Mouse (Mus musculus) CH12.LX (cell line): ENCODE measurements around the gene Phc2. TPM values are rescaled to one million over a fixed set of nuclear protein-coding genes. Genes with fewer than 3 reads are reported as not detected.

Experiments used
- DNase-seq: peaks from one replicate; pipeline ENCODE4 v3.0.0-alpha.2; 2013; ENCODE audit errors: extremely low read depth
- H3K27ac ChIP-seq: 2 replicates; pipeline ENCODE4 v1.5.1; 2012; ENCODE audit warnings: low read depth, mild to moderate bottlenecking, control low read depth, moderate library complexity; ENCODE audit not compliant: insufficient read depth
- H3K27me3 ChIP-seq: replicated peaks from 2 replicates; pipeline ENCODE3; 2012; ENCODE audit warnings: inconsistent platforms
- H3K36me3 ChIP-seq, 2 experiments: replicated peaks in 1 of 2; 2 replicates each; pipeline versions ENCODE3 to v1.6.1; 2012; ENCODE audit warnings: inconsistent platforms in 1 of 2, low read length in 1 of 2, mild to moderate bottlenecking in 1 of 2, mixed read lengths in 1 of 2, moderate library complexity in 1 of 2; ENCODE audit not compliant: control insufficient read depth in 1 of 2, insufficient read depth in 1 of 2
- H3K4me1 ChIP-seq, 2 experiments: 2 replicates each; pipeline ENCODE4 v1.6.1; 2012; ENCODE audit warnings: inconsistent platforms in 1 of 2, moderate library complexity in 1 of 2; ENCODE audit not compliant: insufficient read depth in 2 of 2, control insufficient read depth in 1 of 2
- H3K4me2 ChIP-seq: 2 replicates; pipeline ENCODE4 v1.6.1; 2012; ENCODE audit warnings: low read depth, mild to moderate bottlenecking, control low read depth; ENCODE audit not compliant: poor library complexity, insufficient read depth, severe bottlenecking
- H3K4me3 ChIP-seq, 3 experiments: fragments of 150-350 bp in 1 of 3; sonication (generic) in 1 of 3; replicated peaks in 1 of 3; 2 replicates each; pipeline versions ENCODE3 to v1.5.1; 2011 to 2012; ENCODE audit warnings: low read depth in 2 of 3, low read length in 2 of 3, mild to moderate bottlenecking in 2 of 3, moderate library complexity in 2 of 3, control low read depth in 1 of 3, improper control_type of control experiment in 1 of 3, inconsistent platforms in 1 of 3, mixed read lengths in 1 of 3; ENCODE audit not compliant: poor library complexity in 1 of 3
- H3K79me2 ChIP-seq: replicated peaks from 2 replicates; pipeline ENCODE4 v1.6.1; 2012; ENCODE audit warnings: mild to moderate bottlenecking, moderate library complexity; ENCODE audit not compliant: control insufficient read depth, poor library complexity, insufficient read depth, severe bottlenecking; ENCODE audit errors: extremely low read depth
- H3K9ac ChIP-seq: 2 replicates; pipeline ENCODE4 v1.6.1; 2012; ENCODE audit warnings: low read depth, mild to moderate bottlenecking, control low read depth, moderate library complexity; ENCODE audit not compliant: insufficient read depth
- H3K9me3 ChIP-seq: replicated peaks from 2 replicates; pipeline ENCODE3; 2012; ENCODE audit warnings: low read length, inconsistent platforms, mixed read lengths
- BHLHE40 ChIP-seq: IDR thresholded peaks from 2 replicates; pipeline ENCODE4 v1.6.1; 2011; ENCODE audit warnings: mild to moderate bottlenecking, low read depth, low read length, improper control_type of control experiment
- CHD1 ChIP-seq: IDR thresholded peaks from 2 replicates; pipeline ENCODE4 v1.6.1; 2012; ENCODE audit warnings: low read depth, low read length, improper control_type of control experiment, inconsistent platforms
- CHD2 ChIP-seq: IDR thresholded peaks from 2 replicates; pipeline ENCODE4 v1.6.1; 2011; ENCODE audit warnings: low read length, improper control_type of control experiment
- CTCF ChIP-seq, 2 experiments: IDR thresholded peaks in 1 of 2; conservative IDR thresholded peaks in 1 of 2; 2 replicates each; pipeline ENCODE4 v1.5.1; 2011 to 2012; ENCODE audit warnings: low read depth in 2 of 2, low read length in 2 of 2, improper control_type of control experiment in 1 of 2, inconsistent platforms in 1 of 2, mild to moderate bottlenecking in 1 of 2, moderate library complexity in 1 of 2
- E2F4 ChIP-seq: IDR thresholded peaks from 2 replicates; pipeline ENCODE4 v1.6.1; 2011; ENCODE audit warnings: low read depth, low read length, improper control_type of control experiment; ENCODE audit not compliant: insufficient replicate concordance
- ELF1 ChIP-seq: IDR thresholded peaks from 2 replicates; pipeline ENCODE4 v1.6.1; 2014; ENCODE audit warnings: low read depth, mild to moderate bottlenecking, inconsistent platforms, low read length, improper control_type of control experiment
- EP300 ChIP-seq: IDR thresholded peaks from 2 replicates; pipeline ENCODE4 v1.6.1; 2011; ENCODE audit warnings: low read length, improper control_type of control experiment
- ETS1 ChIP-seq: conservative IDR thresholded peaks from 2 replicates; pipeline ENCODE4 v1.6.1; 2012; ENCODE audit warnings: low read depth, mild to moderate bottlenecking, inconsistent platforms, low read length, improper control_type of control experiment, moderate library complexity
- GABPA ChIP-seq: IDR thresholded peaks from 2 replicates; pipeline ENCODE4 v1.6.1; 2012; ENCODE audit warnings: low read depth, low read length, improper control_type of control experiment, inconsistent platforms; ENCODE audit not compliant: insufficient replicate concordance
- HCFC1 ChIP-seq: IDR thresholded peaks from 2 replicates; pipeline ENCODE4 v1.6.1; 2012; ENCODE audit warnings: low read depth, mild to moderate bottlenecking, inconsistent platforms, low read length, improper control_type of control experiment
- IRF4 ChIP-seq: IDR thresholded peaks from 2 replicates; pipeline ENCODE4 v1.6.1; 2014; ENCODE audit warnings: low read depth, mild to moderate bottlenecking, inconsistent platforms, low read length, improper control_type of control experiment
- JUN ChIP-seq: IDR thresholded peaks from 2 replicates; pipeline ENCODE4 v1.6.1; 2011; ENCODE audit warnings: low read depth, mild to moderate bottlenecking, low read length, improper control_type of control experiment, moderate library complexity; ENCODE audit not compliant: insufficient read depth
- JUND ChIP-seq: conservative IDR thresholded peaks from 2 replicates; pipeline ENCODE4 v1.6.1; 2011; ENCODE audit warnings: low read depth, low read length, improper control_type of control experiment
- KAT2A ChIP-seq: IDR thresholded peaks from 2 replicates; pipeline ENCODE4 v1.6.1; 2012; ENCODE audit warnings: low read length, improper control_type of control experiment, inconsistent platforms; ENCODE audit not compliant: insufficient replicate concordance
- MAFK ChIP-seq: IDR thresholded peaks from 2 replicates; pipeline ENCODE4 v1.6.1; 2011; ENCODE audit warnings: low read length, improper control_type of control experiment; ENCODE audit not compliant: insufficient replicate concordance
- MAX ChIP-seq: IDR thresholded peaks from 2 replicates; pipeline ENCODE4 v1.6.1; 2011; ENCODE audit warnings: low read length, improper control_type of control experiment
- MAZ ChIP-seq: IDR thresholded peaks from 2 replicates; pipeline ENCODE4 v1.6.1; 2012; ENCODE audit warnings: low read depth, mild to moderate bottlenecking, inconsistent platforms, low read length, improper control_type of control experiment, moderate library complexity
- MEF2A ChIP-seq: IDR thresholded peaks from 2 replicates; pipeline ENCODE4 v1.6.1; 2014; ENCODE audit warnings: low read depth, mild to moderate bottlenecking, inconsistent platforms, low read length, improper control_type of control experiment, borderline replicate concordance
- MXI1 ChIP-seq: IDR thresholded peaks from 2 replicates; pipeline ENCODE4 v1.6.1; 2011; ENCODE audit warnings: mild to moderate bottlenecking, low read depth, low read length, improper control_type of control experiment
- MYC ChIP-seq: IDR thresholded peaks from 2 replicates; pipeline ENCODE4 v1.6.1; 2011; ENCODE audit warnings: low read depth, mild to moderate bottlenecking, improper control_type of control experiment, low read length
- NELFE ChIP-seq: IDR thresholded peaks from 2 replicates; pipeline ENCODE4 v1.6.1; 2011; ENCODE audit warnings: low read depth, low read length, improper control_type of control experiment
- NRF1 ChIP-seq: IDR thresholded peaks from 2 replicates; pipeline ENCODE4 v1.6.1; 2014; ENCODE audit warnings: low read depth, mild to moderate bottlenecking, inconsistent platforms, low read length, improper control_type of control experiment, moderate library complexity
- PAX5 ChIP-seq: IDR thresholded peaks from 2 replicates; pipeline ENCODE4 v1.6.1; 2012; ENCODE audit warnings: low read length, inconsistent platforms, mixed read lengths
- POLR2A ChIP-seq: IDR thresholded peaks from 2 replicates; pipeline ENCODE4 v1.6.1; 2011; ENCODE audit warnings: low read depth, mild to moderate bottlenecking, improper control_type of control experiment, low read length
- POLR2AphosphoS2 ChIP-seq: IDR thresholded peaks from 2 replicates; pipeline ENCODE4 v1.6.1; 2011; ENCODE audit warnings: low read depth, low read length, improper control_type of control experiment
- RAD21 ChIP-seq: IDR thresholded peaks from 2 replicates; pipeline ENCODE4 v1.6.1; 2011; ENCODE audit warnings: low read depth, mild to moderate bottlenecking, low read length, improper control_type of control experiment, moderate library complexity
- RCOR1 ChIP-seq: conservative IDR thresholded peaks from 2 replicates; pipeline ENCODE4 v1.6.1; 2012; ENCODE audit warnings: low read depth, mild to moderate bottlenecking, inconsistent platforms, low read length, improper control_type of control experiment
- SIN3A ChIP-seq: IDR thresholded peaks from 2 replicates; pipeline ENCODE4 v1.6.1; 2012; ENCODE audit warnings: low read length, improper control_type of control experiment, inconsistent platforms
- SMC3 ChIP-seq: IDR thresholded peaks from 2 replicates; pipeline ENCODE4 v1.6.1; 2011; ENCODE audit warnings: low read depth, low read length, improper control_type of control experiment
- TBP ChIP-seq: conservative IDR thresholded peaks from 2 replicates; pipeline ENCODE4 v1.6.1; 2011; ENCODE audit warnings: low read depth, low read length, improper control_type of control experiment
- TCF12 ChIP-seq: IDR thresholded peaks from 2 replicates; pipeline ENCODE4 v1.6.1; 2014; ENCODE audit warnings: low read depth, mild to moderate bottlenecking, inconsistent platforms, low read length, improper control_type of control experiment
- UBTF ChIP-seq: IDR thresholded peaks from 2 replicates; pipeline ENCODE4 v1.6.1; 2012; ENCODE audit warnings: low read depth, mild to moderate bottlenecking, inconsistent platforms, low read length, improper control_type of control experiment, moderate library complexity
- USF1 ChIP-seq: IDR thresholded peaks from 2 replicates; pipeline ENCODE4 v1.6.1; 2014; ENCODE audit warnings: low read depth, mild to moderate bottlenecking, inconsistent platforms, low read length, improper control_type of control experiment
- USF2 ChIP-seq: conservative IDR thresholded peaks from 2 replicates; pipeline ENCODE4 v1.6.1; 2011; ENCODE audit warnings: low read depth, low read length, improper control_type of control experiment
- ZC3H11A ChIP-seq: IDR thresholded peaks from 2 replicates; pipeline ENCODE4 v1.6.1; 2012; ENCODE audit warnings: low read depth, mild to moderate bottlenecking, inconsistent platforms, low read length, improper control_type of control experiment
- ZKSCAN1 ChIP-seq: IDR thresholded peaks from 2 replicates; pipeline ENCODE4 v1.6.1; 2012; ENCODE audit warnings: low read depth, inconsistent platforms, low read length, improper control_type of control experiment, borderline replicate concordance
- ZMIZ1 ChIP-seq: IDR thresholded peaks from 2 replicates; pipeline ENCODE4 v1.6.1; 2012; ENCODE audit warnings: low read depth, mild to moderate bottlenecking, inconsistent platforms, low read length, improper control_type of control experiment
- ZNF384 ChIP-seq: IDR thresholded peaks from 2 replicates; pipeline ENCODE4 v1.6.1; 2012; ENCODE audit warnings: low read depth, low read length, improper control_type of control experiment, inconsistent platforms
- dilution Hi-C: fragments of 300-500 bp; cut with MboI; formaldehyde crosslinking; loops from 2 replicates; pipeline ENCODE4 v1.14.3; 2020; ENCODE audit warnings: low sequenced_read_pairs; ENCODE audit not compliant: extremely low pct_unique_long_range_greater_than_20kb, extremely low pct_ligation_motif_present
- in situ Hi-C: fragments of 300-500 bp; cut with MboI; formaldehyde crosslinking; loops from 3 replicates; pipeline ENCODE4 v1.14.3; 2019; ENCODE audit warnings: low sequenced_read_pairs, low pct_ligation_motif_present, low pct_unique_long_range_greater_than_20kb, mixed read lengths
- polyA plus RNA-seq: library from polyadenylated mRNA; unstranded; fragments of >175 nt; gene quantifications from 2 replicates; pipeline ENCODE4 v1.2.1, GENCODE M21; 2012; ENCODE audit warnings: low read depth; ENCODE audit not compliant: insufficient read length
- total RNA-seq, 2 experiments: library from RNA; depleted of rRNA; stranded (reverse); fragments of 300-350 nt in 1 of 2; fragments of >200 nt in 1 of 2; gene quantifications; 2 replicates each; pipeline ENCODE4 v1.2.3; 2012 to 2014

Phc2 gene
- total RNA-seq (2012; rRNA removed) (29.6 and 32.7 TPM in 2 replicates), total RNA-seq (2014; rRNA removed) (23.5 and 24.1 TPM in 2 replicates), polyA plus RNA-seq (53.2 and 56.1 TPM in 2 replicates)

DNA sequence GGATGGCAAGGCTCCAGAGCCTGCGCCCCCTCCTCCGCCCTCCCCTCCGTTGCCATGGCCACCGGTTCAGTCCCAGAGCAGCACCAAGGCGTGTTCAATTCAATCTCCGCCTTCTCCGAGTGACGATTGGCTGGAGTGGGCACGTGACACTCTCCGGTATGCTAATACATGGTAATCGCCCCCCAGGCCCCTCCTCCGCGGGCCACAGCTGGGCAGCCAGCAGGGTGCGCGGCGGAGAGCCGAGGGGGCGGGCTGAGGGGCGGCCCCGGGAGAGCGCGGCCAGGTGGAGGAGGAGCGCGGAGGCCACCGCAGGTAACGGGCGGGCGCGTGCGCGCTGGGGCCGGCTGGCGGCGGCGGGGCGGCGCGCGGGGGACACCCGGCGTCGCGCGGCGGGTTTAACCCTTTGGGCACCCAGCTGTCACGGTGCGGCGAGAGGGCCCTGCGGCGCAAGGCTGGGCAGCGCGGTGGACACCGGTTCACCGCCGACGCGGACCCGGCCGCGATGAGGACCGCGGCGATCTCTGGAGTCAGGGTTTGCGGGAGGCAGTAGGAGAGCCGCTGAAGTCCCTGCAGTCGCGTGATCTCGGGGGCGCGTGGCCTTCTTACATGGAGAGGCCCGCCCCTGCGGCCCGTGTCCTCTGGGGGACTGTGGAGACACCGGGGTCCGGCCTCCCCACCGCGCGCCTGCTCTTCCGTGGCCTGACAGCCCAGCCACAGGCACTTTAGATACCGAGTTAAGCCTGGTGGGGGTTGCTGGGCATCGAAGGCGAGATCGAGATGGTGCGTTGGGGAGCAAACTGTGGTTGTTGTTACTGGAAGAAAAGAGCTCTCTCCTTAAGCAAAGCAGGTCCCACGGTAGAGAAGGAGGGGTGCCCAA is at the start of gene Phc2:
Phc2 (plus strand) TSS at position 198 of the 877 bp plus-strand sequence.
- peak within 1 kb of the TSS; percentile 96 for H3K4me2 ChIP-seq
- DNase-seq, result peak; percentile 93
- H3K4me1 ChIP-seq, result peaks cover 0 to 38% of the 10 kb centered on the region in 2 experiments; a peak in 2 of 4 replicates
- in situ Hi-C loops (loop anchor here (5.0 kb wide), 1 partner anchor 38 kb away; no protein-coding TSS in a partner anchor), dilution Hi-C loops (no loop called here)
- H3K79me2 ChIP-seq, result no peaks in the 10 kb centered on the region
- H3K36me3 ChIP-seq, result no peaks in the 10 kb centered on the region
- H3K4me3 ChIP-seq, result peak within 1 kb of the TSS; percentile 47 to 72 (median 63)
- no peak within 1 kb of the TSS for H3K27ac ChIP-seq
- TF ChIP-seq KAT2A (no peak), HCFC1 (no peak), MYC (no peak), JUND (no peak), CHD2 (no peak), NRF1 (peak; percentile 83), ZKSCAN1 (no peak), CHD1 (no peak), E2F4 (no peak), ELF1 (no peak; the same call in 1 of the 2 replicates), MXI1 (no peak), MAFK (no peak), EP300 (no peak), RCOR1 (no peak), TBP (no peak), MAZ (no peak), ZMIZ1 (no peak), PAX5 (no peak), JUN (no peak), POLR2AphosphoS2 (no peak), NELFE (no peak), UBTF (no peak), USF1 (peak; percentile 95), MEF2A (no peak), SMC3 (no peak; the same call in 1 of the 2 replicates), ZC3H11A (no peak), ZNF384 (no peak), USF2 (peak; percentile 92), CTCF (conservative IDR thresholded peaks at IDR 0.05 in 1 of 2, IDR thresholded peaks at IDR 0.05 in 1 of 2; ENCODE audit: low read depth in 2 of 2, low read length in 2 of 2) (peak in 1 of 2 experiments; percentile 34; a peak in 2 of 4 replicates), GABPA (no peak), ETS1 (no peak), SIN3A (no peak), IRF4 (no peak), TCF12 (no peak), POLR2A (no peak), RAD21 (no peak), BHLHE40 (peak; percentile 65), MAX (peak; percentile 96)
- H3K9me3 ChIP-seq, result no peaks in the 10 kb centered on the region
- H3K9ac ChIP-seq, result peak within 1 kb of the TSS; percentile 29
- peaks cover 6% of the 10 kb centered on the region for H3K27me3 ChIP-seq
